Mouse (Mus musculus): ENCODE measurements around the gene Sulf2. TPM values are rescaled to one million over a fixed set of nuclear protein-coding genes. Genes with fewer than 3 reads are reported as not detected.

Gene Sulf2
- 11.3 and 26.7 TPM in 2 replicates for polyA plus RNA-seq (2021; fragmentation: Nextera tagmentation)
- long read RNA-seq, experiment 1, full-length matches to known transcripts = 6 of 34 reads
- long read RNA-seq, experiment 1, partial matches to known transcripts = 23 of 34 reads
- long read RNA-seq, experiment 1, other reads (novel, unspliced or antisense) = 5 of 34 reads
- long read RNA-seq, experiment 2, partial matches to known transcripts = 16 of 44 reads
- long read RNA-seq, experiment 2, other reads (novel, unspliced or antisense) = 28 of 44 reads

GRCm38 (mm10) chr2:166155454-166155815, at the start of gene Sulf2:
Gene Sulf2, minus strand, starts transcription at chr2:166155663.

Other genes with a start within 250 kb of the Sulf2 start
- gene Ncoa3, start 163.0 kb downstream of the Sulf2 start, polyA plus RNA-seq (2021; fragmentation: Nextera tagmentation) = 7.6 and 10.0 TPM in 2 replicates